Mouse (Mus musculus) midbrain, embryonic 11.5 days (tissue): ENCODE measurements around the gene Klk8. TPM values are rescaled to one million over a fixed set of nuclear protein-coding genes. Genes with fewer than 3 reads are reported as not detected.

ENCODE experiments used
- ATAC-seq: fragments of 200-750 bp; cut with Nextera tagmentation; 2 replicates; pipeline ENCODE4 v1.8.0; 2017; ENCODE audit warnings: moderate TSS enrichment, moderate library complexity; ENCODE audit not compliant: low FRiP score
- DNase-seq: peaks from one replicate; pipeline ENCODE4 v3.0.0; 2015; ENCODE audit warnings: low spot score; ENCODE audit errors: missing footprints
- H3K27ac ChIP-seq: fragments of 300-500 bp; sonication (generic); 2 replicates; pipeline ENCODE4 v1.5.1; 2014; ENCODE audit warnings: low read depth, low read length
- H3K27me3 ChIP-seq: fragments of 300-500 bp; sonication (generic); 2 replicates; pipeline ENCODE4 v1.6.1; 2014; ENCODE audit warnings: mild to moderate bottlenecking, low read length, moderate library complexity, mixed read lengths; ENCODE audit not compliant: control insufficient read depth, insufficient read depth
- H3K36me3 ChIP-seq: fragments of 300-500 bp; sonication (generic); 2 replicates; pipeline ENCODE4 v1.6.1; 2014; ENCODE audit warnings: mild to moderate bottlenecking, low read length, moderate library complexity, mixed read lengths; ENCODE audit not compliant: control insufficient read depth, insufficient read depth
- H3K4me1 ChIP-seq: fragments of 300-500 bp; sonication (generic); 2 replicates; pipeline ENCODE4 v1.6.1; 2014; ENCODE audit warnings: low read length; ENCODE audit not compliant: control insufficient read depth, insufficient read depth
- H3K4me2 ChIP-seq: fragments of 300-500 bp; sonication (generic); 2 replicates; pipeline ENCODE4 v1.6.1; 2014; ENCODE audit warnings: mild to moderate bottlenecking, moderate library complexity
- H3K4me3 ChIP-seq: fragments of 300-500 bp; sonication (generic); 2 replicates; pipeline ENCODE4 v1.5.1; 2014; ENCODE audit warnings: low read depth, low read length
- H3K9ac ChIP-seq: fragments of 300-500 bp; sonication (generic); 2 replicates; pipeline ENCODE4 v1.6.1; 2014; ENCODE audit warnings: low read length
- H3K9me3 ChIP-seq: fragments of 300-500 bp; sonication (generic); 2 replicates; pipeline ENCODE4 v1.6.1; 2016; ENCODE audit warnings: low read length; ENCODE audit not compliant: control insufficient read depth
- WGBS: fragments of 180-500 bp; shearing (Covaris S2); extraction: QIAGEN DNeasy Blood & Tissue Kit; methylation state at CpG from one replicate; pipeline ENCODE4 v1.1.7; 2014; 5-methylcytosine and 5-hydroxymethylcytosine counted together
- polyA plus RNA-seq: library from polyadenylated mRNA; unstranded; fragments of >200 nt; fragmentation: Nextera tagmentation; extraction: Ambion mirVana; gene quantifications from 2 replicates; pipeline ENCODE4 v1.2.1, GENCODE M21; 2014

The Klk8 gene
- polyA plus RNA-seq, 1 experiment from 2014 or later, result 7.6 TPM

DNA sequence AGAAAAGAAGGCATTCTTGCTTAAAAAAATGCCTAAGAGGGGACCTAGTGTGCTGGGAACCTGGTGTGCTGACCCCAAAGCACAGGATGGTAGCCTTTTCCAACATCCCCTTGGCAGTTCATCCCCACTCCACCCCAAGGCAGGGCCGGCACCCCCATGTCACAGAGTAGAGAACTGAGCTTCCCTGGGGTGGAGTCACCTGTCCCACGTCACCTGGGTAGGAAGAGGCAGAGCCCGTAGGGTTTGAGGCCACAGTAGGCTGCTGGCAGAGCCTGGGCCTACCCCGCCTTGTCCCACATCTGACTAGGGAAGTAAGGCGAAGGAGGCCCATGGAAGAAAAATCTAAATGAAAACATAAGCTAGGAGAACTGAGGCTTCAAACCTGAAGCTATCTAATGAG, 23.0 kb upstream of the Klk8 start, which contains the start of gene Klk11:
Klk11 (plus strand) TSS at position 241 of the 400 bp plus-strand sequence.
- Histone ChIP-seq H3K9ac (no peak within 1 kb of the TSS; the same call in 1 of the 2 replicates), H3K27me3 (no peaks in the 10 kb centered on the region), H3K4me3 (no peak within 1 kb of the TSS), H3K9me3 (no peaks in the 10 kb centered on the region), H3K36me3 (no peaks in the 10 kb centered on the region), H3K4me2 (no peak within 1 kb of the TSS), H3K27ac (no peak within 1 kb of the TSS), H3K4me1 (peaks cover 6% of the 10 kb centered on the region)
- no peak for ATAC-seq
- no peak for DNase-seq
- 88% methylated on average over 5 of the region's 5 CpGs for WGBS

DNA sequence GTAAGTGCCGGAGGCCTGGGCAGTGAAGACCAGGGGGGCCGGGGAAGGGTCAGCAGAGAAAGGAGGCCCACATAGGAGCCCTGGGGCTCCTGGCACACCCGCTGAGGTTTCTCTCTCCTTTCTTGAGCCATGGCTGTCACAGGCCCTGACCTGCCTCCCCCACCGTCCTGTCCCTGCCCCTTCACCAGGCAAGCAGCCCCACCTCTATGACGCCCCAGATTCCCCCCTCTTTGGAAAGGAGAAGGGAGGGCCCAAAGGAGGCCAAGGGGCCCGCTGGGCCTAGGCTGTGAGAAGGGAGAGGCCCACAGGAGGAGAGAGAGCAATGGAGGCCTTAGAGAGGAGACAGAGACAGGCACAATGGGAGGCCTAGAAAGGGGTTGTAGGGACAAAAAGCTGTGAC, 22.6 kb upstream of the Klk8 start:
- Histone ChIP-seq H3K27ac (no peak overlapping the region), H3K4me1 (peaks cover 6% of the 10 kb centered on the region), H3K36me3 (no peaks in the 10 kb centered on the region), H3K4me2 (no peak overlapping the region), H3K9ac (no peak overlapping the region; the same call in 1 of the 2 replicates), H3K9me3 (no peaks in the 10 kb centered on the region), H3K4me3 (no peak overlapping the region), H3K27me3 (no peaks in the 10 kb centered on the region)
- whole genome bisulfite sequencing, result 43% methylated on average over 6 of the region's 6 CpGs
- ATAC-seq (peak; percentile 51), DNase-seq (no peak)

DNA sequence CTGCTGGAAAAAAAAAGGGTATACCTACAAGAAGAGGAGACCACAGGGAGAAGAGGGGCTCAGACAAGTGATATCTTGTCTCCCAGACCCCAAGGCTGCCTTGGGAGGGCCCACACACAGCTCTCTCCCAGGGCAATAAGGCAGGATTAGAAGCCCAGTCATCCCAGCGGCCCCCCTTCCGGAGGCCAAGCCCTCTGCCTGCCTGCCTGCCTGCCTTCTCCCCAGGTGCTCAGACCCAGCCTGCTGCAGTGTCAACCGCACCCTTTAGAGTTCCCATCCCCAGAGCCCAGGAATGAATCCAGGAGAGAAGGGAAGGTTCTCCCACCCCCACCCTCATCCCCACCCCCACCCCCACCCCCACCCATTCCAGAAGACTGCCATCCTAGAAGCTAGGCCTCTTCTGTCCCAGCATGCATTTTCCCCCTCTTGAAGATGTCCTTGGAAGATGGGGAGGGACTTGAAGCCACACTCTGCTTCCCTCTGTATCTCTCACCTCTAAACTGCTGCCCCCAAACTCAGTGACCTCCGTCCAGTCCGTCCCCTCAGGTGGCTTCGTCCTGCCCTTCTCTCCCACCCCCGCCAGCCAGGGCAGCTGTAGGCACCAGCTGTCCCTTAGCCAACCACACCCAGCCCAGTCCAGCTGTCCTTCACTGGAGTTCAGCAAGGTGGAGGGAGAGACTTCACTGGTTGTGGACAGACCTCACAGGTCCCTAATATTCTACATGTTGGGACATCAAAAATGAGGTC, 21.9 kb upstream of the Klk8 start:
- Histone ChIP-seq H3K4me2 (no peak overlapping the region), H3K4me3 (no peak overlapping the region), H3K9ac (no peak overlapping the region; the same call in 1 of the 2 replicates), H3K9me3 (no peaks in the 10 kb centered on the region), H3K36me3 (no peaks in the 10 kb centered on the region), H3K4me1 (peaks cover 6% of the 10 kb centered on the region), H3K27ac (no peak overlapping the region), H3K27me3 (no peaks in the 10 kb centered on the region)
- WGBS, result 38% methylated on average over 7 of the region's 7 CpGs
- ATAC-seq (0 out of 2 replicates have a peak, but pooled peaks have one; percentile 33), DNase-seq (no peak)

DNA sequence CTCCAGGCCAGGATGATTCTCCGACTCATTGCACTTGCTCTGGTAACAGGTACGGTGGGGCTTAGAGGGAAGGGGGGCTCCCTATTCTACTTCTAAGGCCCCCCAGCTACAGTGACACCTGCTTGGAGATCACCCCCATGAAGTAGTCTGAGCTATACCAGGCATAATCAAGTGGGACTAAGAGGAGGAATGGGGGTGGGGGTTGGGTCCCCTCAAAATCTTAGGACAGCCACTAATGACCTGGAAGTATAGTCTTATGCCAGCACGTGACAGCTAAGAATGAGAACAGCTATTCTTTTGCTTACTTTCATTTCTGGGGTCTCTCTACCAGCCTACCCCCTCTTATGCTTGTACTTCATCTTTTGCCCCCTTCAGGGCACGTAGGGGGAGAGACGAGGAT, 20.9 kb upstream of the Klk8 start:
- Histone ChIP-seq H3K27ac (no peak overlapping the region), H3K9me3 (no peaks in the 10 kb centered on the region), H3K4me1 (peaks cover 6% of the 10 kb centered on the region), H3K9ac (no peak overlapping the region), H3K4me3 (no peak overlapping the region), H3K27me3 (no peaks in the 10 kb centered on the region), H3K36me3 (no peaks in the 10 kb centered on the region), H3K4me2 (no peak overlapping the region)
- WGBS, result 93% methylated on average over 5 of the region's 5 CpGs
- ATAC-seq, result no peak
- no peak for DNase-seq

DNA sequence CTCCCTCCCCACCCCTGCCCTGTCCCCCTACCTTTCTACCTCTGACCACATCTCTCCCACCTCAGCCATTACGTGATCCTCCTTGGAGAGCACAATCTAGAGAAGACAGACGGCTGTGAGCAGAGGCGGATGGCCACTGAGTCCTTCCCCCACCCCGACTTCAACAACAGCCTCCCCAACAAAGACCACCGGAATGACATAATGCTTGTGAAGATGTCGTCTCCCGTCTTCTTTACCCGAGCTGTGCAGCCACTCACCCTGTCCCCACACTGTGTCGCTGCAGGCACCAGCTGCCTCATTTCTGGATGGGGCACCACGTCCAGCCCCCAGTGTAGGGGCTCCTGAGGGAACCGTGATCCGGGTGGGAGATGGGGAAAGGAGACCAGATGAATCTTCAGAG, 20.0 kb upstream of the Klk8 start:
- Histone ChIP-seq H3K9ac (no peak overlapping the region), H3K36me3 (no peaks in the 10 kb centered on the region), H3K27me3 (no peaks in the 10 kb centered on the region), H3K4me2 (no peak overlapping the region), H3K9me3 (no peaks in the 10 kb centered on the region), H3K4me3 (no peak overlapping the region), H3K27ac (no peak overlapping the region), H3K4me1 (peaks cover 6% of the 10 kb centered on the region)
- no peak for ATAC-seq
- DNase-seq, result no peak
- WGBS, result 85% methylated on average over 12 of the region's 12 CpGs

DNA sequence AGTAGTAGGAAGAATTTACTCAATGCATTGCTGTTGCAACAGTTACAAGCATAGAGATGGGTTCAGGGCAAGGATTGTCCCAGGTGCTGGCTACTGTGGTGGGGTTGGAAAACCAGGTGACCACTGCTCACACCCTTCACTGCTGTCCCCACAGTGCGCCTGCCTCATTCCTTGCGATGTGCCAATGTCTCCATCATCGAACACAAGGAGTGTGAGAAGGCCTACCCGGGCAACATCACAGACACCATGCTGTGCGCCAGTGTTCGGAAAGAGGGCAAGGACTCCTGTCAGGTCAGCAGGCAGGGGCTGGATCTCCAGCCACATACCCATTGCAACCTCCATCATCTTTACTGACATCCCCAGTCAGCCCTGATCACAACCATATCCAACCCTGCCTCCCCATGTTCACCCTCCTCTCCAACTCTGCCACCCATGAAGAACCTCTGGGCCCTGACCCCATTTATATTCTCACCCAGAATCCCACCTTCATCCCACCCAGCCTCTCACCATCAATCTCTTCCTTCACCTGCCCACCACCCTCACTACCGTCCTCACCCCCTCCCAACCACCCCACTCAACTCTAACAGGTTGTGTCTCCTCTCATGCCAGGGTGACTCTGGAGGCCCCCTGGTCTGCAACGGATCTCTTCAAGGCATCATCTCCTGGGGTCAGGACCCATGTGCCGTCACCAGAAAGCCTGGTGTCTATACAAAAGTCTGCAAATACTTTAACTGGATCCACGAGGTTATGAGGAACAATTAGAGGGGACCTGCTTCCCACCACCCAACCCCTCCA, 19.0 kb upstream of the Klk8 start:
- Histone ChIP-seq H3K4me1 (peaks cover 6% of the 10 kb centered on the region), H3K27me3 (no peaks in the 10 kb centered on the region), H3K4me2 (no peak overlapping the region), H3K9me3 (no peaks in the 10 kb centered on the region), H3K9ac (no peak overlapping the region), H3K4me3 (no peak overlapping the region), H3K36me3 (no peaks in the 10 kb centered on the region), H3K27ac (no peak overlapping the region)
- DNase-seq (no peak), ATAC-seq (no peak)
- WGBS, result 89% methylated on average over 10 of the region's 10 CpGs

DNA sequence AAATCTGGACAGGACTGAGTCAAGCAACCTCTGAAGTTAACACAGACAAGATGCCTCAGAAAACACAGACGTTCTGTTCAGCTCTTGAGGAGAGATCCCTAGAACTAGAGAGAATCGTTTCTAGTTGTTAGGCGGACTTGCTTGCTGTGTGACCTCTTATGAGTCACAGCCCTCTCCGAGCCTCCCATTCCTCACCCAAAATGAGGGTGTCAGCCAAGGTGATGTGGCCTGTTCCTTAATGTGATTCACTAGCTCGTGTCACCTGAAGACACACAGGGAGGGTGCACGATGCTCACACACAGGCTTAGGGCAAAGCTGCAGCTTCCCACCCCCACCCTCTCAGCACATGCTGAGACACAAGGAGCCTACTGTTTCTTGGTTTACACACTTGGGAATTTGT, 17.1 kb upstream of the Klk8 start:
- 74% methylated on average over 6 of the region's 6 CpGs for WGBS

DNA sequence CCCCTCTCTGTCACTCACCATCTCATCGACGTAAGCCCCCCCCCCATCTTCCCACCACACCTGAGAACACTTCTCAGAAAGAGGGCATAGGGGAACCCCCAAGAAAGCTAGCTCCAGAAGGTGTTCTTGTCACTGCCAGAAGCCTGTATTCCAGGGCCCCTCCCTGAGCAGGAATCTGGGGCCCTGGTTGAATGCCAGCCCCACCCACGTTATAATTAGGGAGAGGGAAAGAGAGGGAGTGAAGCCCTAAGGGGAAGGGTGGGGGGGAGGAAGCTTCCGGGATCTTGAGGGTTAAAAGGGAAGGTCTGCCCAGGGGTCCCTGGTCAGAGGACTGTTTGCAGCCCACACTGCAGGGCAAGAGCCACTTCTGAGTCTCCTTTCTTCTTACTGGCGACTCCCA, 16.6 kb upstream of the Klk8 start, which contains the start of gene Klk10:
Klk10 (plus strand) TSS at position 290 of the 400 bp plus-strand sequence.
- 52% methylated on average over 4 of the region's 5 CpGs for WGBS
- Histone ChIP-seq H3K4me2 (no peak within 1 kb of the TSS), H3K27me3 (no peaks in the 10 kb centered on the region)

More for the DNA sequence above, 17.1 kb upstream of the Klk8 start:
- Histone ChIP-seq H3K27me3 (no peaks in the 10 kb centered on the region), H3K27ac (no peak overlapping the region), H3K4me3 (no peak overlapping the region), H3K36me3 (no peaks in the 10 kb centered on the region), H3K9ac (no peak overlapping the region), H3K9me3 (no peaks in the 10 kb centered on the region), H3K4me1 (peaks cover 2% of the 10 kb centered on the region; the same call in 1 of the 2 replicates), H3K4me2 (no peak overlapping the region)
- no peak for ATAC-seq
- no peak for DNase-seq

DNA sequence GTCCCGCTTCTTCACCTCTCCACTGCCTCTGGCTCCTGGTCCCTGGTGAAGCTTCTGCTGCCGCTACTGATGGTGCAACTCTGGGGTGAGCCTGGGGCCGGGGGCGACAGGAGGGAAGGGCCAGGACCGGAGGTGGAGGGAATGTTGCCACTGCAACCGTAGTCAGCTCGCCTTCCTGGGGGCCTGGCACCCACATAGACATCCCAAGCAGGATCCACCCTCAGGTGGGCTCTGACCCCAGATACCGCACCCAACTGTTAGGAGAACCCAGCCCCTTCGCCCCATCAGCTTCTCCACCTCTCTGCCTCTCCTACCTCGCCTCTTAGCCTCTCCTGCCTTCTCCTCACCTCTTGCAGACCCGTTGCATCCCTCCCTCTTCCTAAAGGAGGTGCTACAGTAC, 15.8 kb upstream of the Klk8 start:
- Histone ChIP-seq H3K4me1 (no peaks in the 10 kb centered on the region; the same call in 1 of the 2 replicates), H3K36me3 (no peaks in the 10 kb centered on the region), H3K9ac (no peak overlapping the region), H3K4me2 (no peak overlapping the region), H3K27me3 (no peaks in the 10 kb centered on the region), H3K9me3 (no peaks in the 10 kb centered on the region), H3K27ac (no peak overlapping the region), H3K4me3 (no peak overlapping the region)
- DNase-seq, result no peak
- ATAC-seq, result no peak
- 93% methylated on average over 11 of the region's 11 CpGs for WGBS

More for the DNA sequence above, 16.6 kb upstream of the Klk8 start, which contains the start of gene Klk10:
- Histone ChIP-seq H3K9me3 (no peaks in the 10 kb centered on the region), H3K4me1 (no peaks in the 10 kb centered on the region; the same call in 1 of the 2 replicates), H3K36me3 (no peaks in the 10 kb centered on the region), H3K9ac (no peak within 1 kb of the TSS), H3K4me3 (no peak within 1 kb of the TSS), H3K27ac (no peak within 1 kb of the TSS)
- ATAC-seq (no peak), DNase-seq (no peak)
